Mouse (Mus musculus) layer of hippocampus, adult 18-20 months (tissue): ENCODE measurements around the gene Sap30bp. TPM values are rescaled to one million over a fixed set of nuclear protein-coding genes. Genes with fewer than 3 reads are reported as not detected.
A peak's percentile ranks its signal among the peaks of the same experiment; 100 is the strongest.

Experiments used
- DNase-seq, 2 experiments: peaks; one replicate each; pipeline ENCODE4 v3.0.0; 2022; ENCODE audit warnings: low spot score in 2 of 2
- total RNA-seq, 2 experiments: library from RNA; stranded (reverse); gene quantifications; 2 replicates each; pipeline ENCODE4 v1.2.3; 2021

Sap30bp gene
- total RNA-seq, 2 experiments from 2014 or later, result 51.3 to 56.7 TPM

GRCm38 (mm10) chr11:115955195-115955858 is 22.2 kb downstream of the Sap30bp start:
- DNase-seq, result peak in 1 of 2 experiments; percentile 32

GRCm38 (mm10) chr11:115956453-115956852 is 23.4 kb downstream of the Sap30bp start:
- DNase-seq, result no peak

DNA sequence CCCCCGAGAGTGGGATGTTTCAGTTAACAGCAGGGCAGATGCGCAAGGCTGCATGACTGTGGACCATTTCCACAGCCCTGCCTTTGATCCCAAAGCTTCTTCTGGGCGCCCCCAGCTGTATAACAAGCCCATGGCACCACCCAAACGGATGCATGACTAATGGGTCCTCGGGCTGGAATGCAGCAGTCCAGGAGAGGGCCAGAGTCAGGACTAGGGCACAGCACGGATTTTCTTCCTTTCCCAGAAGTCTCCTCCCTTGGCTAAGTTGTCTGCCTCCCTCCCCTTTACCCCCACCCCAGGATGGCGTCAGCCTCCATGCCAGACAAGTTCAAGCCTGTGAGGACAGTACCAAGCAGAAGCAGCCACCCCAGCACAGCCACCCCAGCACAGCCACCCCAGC is 24.9 kb downstream of the Sap30bp start:
- DNase-seq, result no peak

DNA sequence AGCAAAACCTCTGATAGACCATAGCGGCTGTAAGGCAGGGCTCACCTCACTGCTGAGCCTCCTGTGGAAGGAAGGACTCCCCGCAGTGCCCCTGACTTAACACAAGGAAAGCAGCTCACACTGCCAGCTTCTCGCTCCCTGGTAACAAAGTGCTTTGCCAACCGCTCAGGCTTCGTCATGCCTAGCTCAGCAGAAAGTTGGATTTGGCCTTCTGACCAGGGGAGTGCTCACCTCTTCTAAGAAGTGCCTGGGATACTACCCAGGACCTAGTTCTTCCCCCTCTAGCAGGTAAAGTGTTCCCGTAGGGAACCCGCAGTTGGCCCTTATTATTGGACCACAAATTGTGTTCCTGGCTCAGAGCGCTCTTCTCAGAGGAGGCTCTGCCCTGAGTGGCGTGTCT is 25.9 kb downstream of the Sap30bp start:
- DNase-seq, result no peak

GRCm38 (mm10) chr11:115962651-115963412 is 29.8 kb downstream of the Sap30bp start:
- DNase-seq, result no peak

- no peak for DNase-seq
Observed at GRCm38 (mm10) chr11:115964977-115965604, 32.0 kb downstream of the Sap30bp start.

GRCm38 (mm10) chr11:115968731-115969405 is 35.8 kb downstream of the Sap30bp start:
- DNase-seq, result no peak

DNA sequence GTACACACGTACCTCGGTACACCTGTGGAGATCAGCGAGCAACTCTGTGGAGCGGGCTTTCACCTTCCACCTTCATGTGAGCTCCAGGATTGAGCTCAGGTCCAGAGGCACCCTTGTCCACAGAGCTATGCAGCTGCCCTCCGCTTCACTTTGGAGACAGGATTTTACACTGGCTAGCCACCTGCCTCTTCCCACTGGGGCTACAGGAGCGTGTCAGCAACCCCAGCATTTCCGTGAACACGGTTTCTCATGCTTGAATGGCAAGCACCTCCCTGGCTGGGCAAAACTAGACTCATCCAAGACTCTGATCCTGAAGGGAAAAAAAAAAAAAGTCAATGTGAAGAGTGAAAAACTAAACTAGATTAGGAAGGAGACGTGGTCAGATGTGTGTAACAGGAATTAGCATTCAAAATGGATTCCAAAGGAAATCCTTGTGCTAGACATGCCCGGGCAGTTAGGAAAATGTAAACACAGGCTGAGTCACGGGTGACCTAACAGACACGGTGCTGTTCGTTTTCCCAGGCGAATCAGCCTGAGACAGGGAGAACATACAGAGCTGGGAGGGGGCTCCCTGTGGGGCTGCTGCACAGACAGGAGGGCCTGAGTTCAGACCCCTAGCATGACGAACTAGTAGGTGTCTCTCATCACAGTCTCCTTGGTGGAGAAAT is 37.1 kb downstream of the Sap30bp start:
- no peak for DNase-seq

DNA sequence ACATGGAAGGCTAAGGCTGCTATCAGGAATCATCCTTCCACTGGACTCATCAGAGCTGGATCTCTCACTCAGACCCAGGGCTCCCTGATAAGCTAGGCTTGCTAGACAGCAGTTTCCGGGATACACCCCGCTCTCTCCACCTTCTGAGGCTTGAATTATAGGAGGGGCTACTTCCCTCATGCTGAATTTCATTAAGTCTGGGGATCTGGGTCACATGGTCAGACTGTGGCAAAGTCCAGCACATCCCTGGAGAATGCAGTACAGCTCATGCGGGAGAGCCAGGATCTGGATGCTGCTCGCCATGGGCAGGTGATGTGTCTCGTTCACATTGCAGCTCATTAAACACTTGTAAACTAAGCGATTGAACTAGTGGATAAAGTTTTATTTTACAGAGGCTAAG is 37.9 kb downstream of the Sap30bp start:
- DNase-seq, result no peak

GRCm38 (mm10) chr11:115974309-115975082 is 41.4 kb downstream of the Sap30bp start, which contains the start of gene Itgb4:
Itgb4 (plus strand) TSS chr11:115974709.
- DNase-seq, result no peak

GRCm38 (mm10) chr11:115975083-115975420 is 42.0 kb downstream of the Sap30bp start:
- DNase-seq, result no peak

GRCm38 (mm10) chr11:115975544-115975943 is 42.5 kb downstream of the Sap30bp start:
- DNase-seq, result no peak

- no peak for DNase-seq
Observed at GRCm38 (mm10) chr11:115982472-115982871, 49.4 kb downstream of the Sap30bp start.

GRCm38 (mm10) chr11:115983291-115983690 is 50.2 kb downstream of the Sap30bp start:
- DNase-seq, result no peak

GRCm38 (mm10) chr11:115989686-115990085 is 56.6 kb downstream of the Sap30bp start:
- no peak for DNase-seq

DNA sequence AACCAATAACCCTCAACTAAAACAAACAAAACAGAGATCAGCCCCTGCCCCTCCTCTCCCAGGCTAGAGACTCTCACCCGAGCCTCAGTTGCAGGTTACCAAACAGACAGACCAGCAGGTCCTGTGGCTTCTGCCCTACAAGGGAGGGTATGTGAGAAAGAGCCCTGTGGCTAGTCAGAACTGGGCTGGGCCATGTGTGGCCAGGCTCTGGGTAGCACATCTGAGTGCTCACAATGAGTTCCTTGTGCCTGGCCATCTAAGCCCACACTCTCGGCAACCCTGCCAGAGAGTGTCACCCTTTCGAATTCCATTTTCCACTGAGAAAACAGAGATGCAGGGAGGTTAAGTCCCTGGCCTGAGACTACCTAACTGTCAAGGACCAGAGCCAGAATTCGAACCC is 59.0 kb downstream of the Sap30bp start:
- peak in 1 of 2 experiments; percentile 30 for DNase-seq

- no peak for DNase-seq
Observed at GRCm38 (mm10) chr11:115995256-115995655, 62.2 kb downstream of the Sap30bp start.

DNA sequence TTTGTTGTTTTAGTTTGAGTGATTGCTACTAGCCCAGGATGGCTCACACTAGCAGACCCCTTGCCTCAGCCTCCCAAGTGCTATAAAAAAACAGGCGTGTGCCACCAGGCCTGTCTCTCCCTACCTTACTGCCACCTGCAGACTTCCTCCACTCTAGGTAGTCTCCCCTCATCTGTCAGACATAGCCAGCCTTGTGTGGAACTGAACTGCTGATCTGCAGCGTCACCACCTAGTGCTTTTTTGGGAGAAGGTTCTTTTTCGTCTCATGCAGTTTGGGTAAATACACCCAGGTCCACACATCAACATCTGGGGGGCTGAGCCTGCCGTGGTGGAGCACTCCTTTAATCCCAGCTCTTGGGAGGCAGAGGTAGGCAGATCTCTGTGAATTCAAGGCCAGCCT is 64.0 kb downstream of the Sap30bp start:
- DNase-seq, result no peak

DNA sequence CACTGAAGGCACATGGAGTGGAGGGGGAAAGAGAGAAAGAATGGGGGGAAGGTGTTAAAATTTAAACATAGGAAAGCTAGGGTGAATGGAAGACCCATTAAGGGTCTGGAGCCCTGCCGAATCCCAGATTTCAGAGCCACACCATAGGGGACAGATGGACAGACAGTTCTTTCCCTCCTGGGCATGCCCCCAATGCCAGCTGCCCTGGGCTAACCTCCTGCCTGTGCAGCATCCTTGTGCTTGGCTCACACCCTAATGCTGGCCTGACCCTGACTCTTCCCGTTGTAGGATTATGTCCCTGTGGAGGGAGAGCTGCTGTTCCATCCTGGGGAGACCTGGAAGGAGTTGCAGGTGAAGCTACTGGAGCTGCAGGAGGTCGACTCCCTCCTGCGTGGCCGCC is 64.6 kb downstream of the Sap30bp start:
- DNase-seq, result no peak

- no peak for DNase-seq
Observed at GRCm38 (mm10) chr11:115999027-115999426, 65.9 kb downstream of the Sap30bp start.
